ENCODE assay signal across 8 mouse cellular contexts in genomic region chr5:100845485-100845847, GRCm38 (mm10). TPM values are rescaled to one million over a fixed set of nuclear protein-coding genes. Genes with fewer than 3 reads are reported as not detected.
DNase-seq lines count a peak whose midpoint lies in the region; ATAC-seq lines count a peak whose summit lies in the region.

TSS of gene Gpat3 (plus strand) at chr5:100845713.

- peak within 1 kb of the TSS; percentile 60 for H3K4me2 ChIP-seq in stomach, embryonic 16.5 days (ENCODE audit: low read depth, low read length)

- intact Hi-C loops in heart, postnatal 25 days (cut with DNase I) = no loop called here

- peak within 1 kb of the TSS; percentile 69 for H3K4me3 ChIP-seq in forebrain, embryonic 10.5 days
- H3K4me3 ChIP-seq in midbrain, embryonic 10.5 days = peak within 1 kb of the TSS; percentile 78
- peak within 1 kb of the TSS; percentile 63 for H3K4me3 ChIP-seq in stomach, embryonic 16.5 days (replicated peaks; ENCODE audit: low read length)

- peaks cover 6% of the 10 kb centered on the region; the same call in 1 of the 2 replicates for H3K9me3 ChIP-seq in forebrain, embryonic 10.5 days
- H3K9me3 ChIP-seq in midbrain, embryonic 10.5 days (replicated peaks) = 0 out of 2 replicates have a peak, but pooled peaks cover 5% of the 10 kb centered on the region
- H3K9me3 ChIP-seq in stomach, embryonic 16.5 days (replicated peaks; ENCODE audit: control insufficient read depth, low read length) = peaks cover 8% of the 10 kb centered on the region; the same call in 1 of the 2 replicates

- DNase-seq in embryo, embryonic 9.5 days (ENCODE audit: extremely low spot score) = peak; percentile 58
- no peak for DNase-seq in embryo, embryonic 10.5 days (ENCODE audit: low spot score)
- DNase-seq in adrenal gland, adult 18-20 months (ENCODE audit: low spot score in 2 of 2) = peak in 1 of 2 experiments; percentile 46
- DNase-seq in forebrain, embryonic 10.5 days (ENCODE audit: extremely low spot score, low spot score) = no peak
- no peak for DNase-seq in heart, postnatal 25 days (ENCODE audit: low spot score)
- DNase-seq in layer of hippocampus, postnatal 25 days (ENCODE audit: extremely low spot score in 1 of 2, low spot score in 1 of 2) = peak; percentile 11 to 17
- DNase-seq in midbrain, embryonic 10.5 days (ENCODE audit: low spot score) = peak; percentile 60

- peaks cover 22% of the 10 kb centered on the region for H3K4me1 ChIP-seq in forebrain, embryonic 10.5 days
- peaks cover 23% of the 10 kb centered on the region for H3K4me1 ChIP-seq in midbrain, embryonic 10.5 days
- H3K4me1 ChIP-seq in stomach, embryonic 16.5 days (ENCODE audit: control insufficient read depth, insufficient read depth, low read length) = no peaks in the 10 kb centered on the region

- 0% methylated on average over 16 of the region's 16 CpGs for WGBS in forebrain, embryonic 10.5 days
- WGBS in midbrain, embryonic 10.5 days = under 1% methylated on average over 16 of the region's 16 CpGs
- under 1% methylated on average over 16 of the region's 16 CpGs for WGBS in stomach, embryonic 16.5 days

- H3K9ac ChIP-seq in stomach, embryonic 16.5 days (ENCODE audit: low read length) = peak within 1 kb of the TSS; percentile 80

- no peak for ATAC-seq in stomach, embryonic 16.5 days (ENCODE audit: insufficient read depth, low FRiP score)

- H3K36me3 ChIP-seq in forebrain, embryonic 10.5 days (replicated peaks) = no peaks in the 10 kb centered on the region
- H3K36me3 ChIP-seq in midbrain, embryonic 10.5 days = no peaks in the 10 kb centered on the region
- H3K36me3 ChIP-seq in stomach, embryonic 16.5 days (ENCODE audit: control insufficient read depth, insufficient read depth, low read length) = no peaks in the 10 kb centered on the region

- H3K27me3 ChIP-seq in forebrain, embryonic 10.5 days (ENCODE audit: poor library complexity, severe bottlenecking) = peaks cover 62% of the 10 kb centered on the region
- H3K27me3 ChIP-seq in midbrain, embryonic 10.5 days (ENCODE audit: low read depth, poor library complexity, severe bottlenecking) = peaks cover 61% of the 10 kb centered on the region
- peaks cover 7% of the 10 kb centered on the region for H3K27me3 ChIP-seq in stomach, embryonic 16.5 days (ENCODE audit: control insufficient read depth, insufficient read depth, low read length)

- peak within 1 kb of the TSS; percentile 60 for H3K27ac ChIP-seq in forebrain, embryonic 10.5 days
- peak within 1 kb of the TSS; percentile 64; the same call in 1 of the 2 replicates for H3K27ac ChIP-seq in midbrain, embryonic 10.5 days (replicated peaks)
- peak within 1 kb of the TSS; percentile 43; the same call in 1 of the 2 replicates for H3K27ac ChIP-seq in stomach, embryonic 16.5 days (ENCODE audit: low read length)

RNA-seq across cellular contexts. Expression of gene Gpat3, which starts in this region (rescaled TPM):
- total RNA-seq in adrenal gland, adult 18-20 months (2021) = 10 to 100 TPM; 13.0 to 23.4 TPM
- 0.23 and 0.41 TPM in 2 replicates for polyA plus RNA-seq in forebrain, embryonic 10.5 days (2016; fragmentation: Nextera tagmentation; extraction: Ambion mirVana)
- 10 to 100 TPM; 24.4 to 25.2 TPM for total RNA-seq in heart, postnatal 25 days (2021)
- total RNA-seq in layer of hippocampus, postnatal 25 days (2021) = 1 to 10 TPM; 1.3 to 2.0 TPM
- polyA plus RNA-seq in midbrain, embryonic 10.5 days (2016; fragmentation: Nextera tagmentation; extraction: Ambion mirVana) = 0.73 and 1.1 TPM in 2 replicates
- polyA plus RNA-seq in stomach, embryonic 16.5 days (2015; fragmentation: Nextera tagmentation; extraction: Ambion mirVana) = 4.4 and 5.0 TPM in 2 replicates

Comparison
In these comparisons a context has a peak if more than half of its experiments do, and no peak if none do; other contexts are left out.
1. RNA of gene Gpat3 (total RNA-seq): 24.4 to 25.2 TPM in heart, postnatal 25 days and 13.0 to 23.4 TPM in adrenal gland, adult 18-20 months; 1.3 to 2.0 TPM in layer of hippocampus, postnatal 25 days; every median in the first group is over 4 times any median in the second.
2. DNase-seq: peak in embryo, embryonic 9.5 days (single experiment), layer of hippocampus, postnatal 25 days (2 of 2) and midbrain, embryonic 10.5 days (single experiment); none in embryo, embryonic 10.5 days (single experiment), forebrain, embryonic 10.5 days (single experiment) and heart, postnatal 25 days (single experiment).
3. Peak in every context shown above with its lines, with median percentiles within 50 percentile points of each other: H3K27ac ChIP-seq and H3K4me3 ChIP-seq.